Mouse (Mus musculus): ENCODE data around the gene Lrrc56. TPM values are rescaled to one million over a fixed set of nuclear protein-coding genes. Genes with fewer than 3 reads are reported as not detected.

Gene Lrrc56
- polyA plus RNA-seq (2015; fragmentation: Nextera tagmentation; extraction: Ambion mirVana) = 8.3 and 9.5 TPM in 2 replicates

- peak; percentile 92 for ATAC-seq (ENCODE audit: low read depth)
- peaks cover 52% of the 10 kb centered on the region for H3K4me1 ChIP-seq (ENCODE audit: control insufficient read depth, low read depth, low read length)
Observed at GRCm38 (mm10) chr7:141193948-141194347, at the start of gene Lrrc56, which contains the start of gene Hras. Lrrc56 (plus strand) TSS chr7:141194157. Hras (minus strand) TSS chr7:141194005.

DNA sequence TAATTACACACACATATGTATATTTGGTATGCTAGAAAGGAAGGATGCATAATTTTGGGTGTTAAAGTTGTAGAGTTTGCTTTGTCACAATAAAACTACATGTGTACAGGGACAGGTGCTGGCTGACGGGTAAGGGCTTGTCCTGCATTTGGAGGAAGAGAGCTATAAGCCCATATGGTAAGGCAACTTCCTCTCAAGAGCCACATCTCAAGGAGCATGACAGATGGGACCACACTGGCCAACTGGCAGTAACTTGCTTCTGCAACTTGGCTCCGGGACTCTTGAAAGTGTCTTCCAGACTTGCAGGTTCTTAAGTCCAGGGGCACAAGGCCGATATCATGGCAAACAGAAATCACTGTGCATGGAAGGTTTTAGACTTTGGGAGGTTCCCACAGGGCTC, 49.3 kb upstream of the Lrrc56 start:
- Histone ChIP-seq H3K9ac (ENCODE audit: low read depth, low read length) (no peak overlapping the region), H3K4me1 (ENCODE audit: control insufficient read depth, low read depth, low read length) (peaks cover 63% of the 10 kb centered on the region), H3K4me3 (ENCODE audit: low read depth, low read length) (no peak overlapping the region), H3K27ac (ENCODE audit: low read length) (peak overlapping the region; percentile 18), H3K4me2 (ENCODE audit: low read depth, low read length) (no peak overlapping the region), H3K27me3 (ENCODE audit: control insufficient read depth, insufficient read depth, low read depth, low read length) (no peaks in the 10 kb centered on the region), H3K9me3 (replicated peaks; ENCODE audit: control insufficient read depth, low read length) (no peaks in the 10 kb centered on the region), H3K36me3 (ENCODE audit: control insufficient read depth, insufficient read depth) (peaks cover 63% of the 10 kb centered on the region)
- no peak for ATAC-seq (ENCODE audit: low read depth)
- 65% methylated on average over 3 of the region's 3 CpGs for WGBS (ENCODE audit: insufficient replicate concordance)

More at GRCm38 (mm10) chr7:141193948-141194347, at the start of gene Lrrc56, which contains the start of gene Hras:
- Histone ChIP-seq H3K4me3 (ENCODE audit: low read depth, low read length) (peak within 1 kb of the TSS; percentile 92), H3K9me3 (replicated peaks; ENCODE audit: control insufficient read depth, low read length) (no peaks in the 10 kb centered on the region), H3K27ac (ENCODE audit: low read length) (peak within 1 kb of the TSS; percentile 93), H3K9ac (ENCODE audit: low read depth, low read length) (peak within 1 kb of the TSS; percentile 91), H3K27me3 (ENCODE audit: control insufficient read depth, insufficient read depth, low read depth, low read length) (no peaks in the 10 kb centered on the region), H3K4me2 (ENCODE audit: low read depth, low read length) (peak within 1 kb of the TSS; percentile 99), H3K36me3 (ENCODE audit: control insufficient read depth, insufficient read depth) (peaks cover 30% of the 10 kb centered on the region)
- WGBS (ENCODE audit: insufficient replicate concordance) = under 1% methylated on average over 37 of the region's 39 CpGs

GRCm38 (mm10) chr7:141145403-141145802, 48.6 kb upstream of the Lrrc56 start:
- Histone ChIP-seq H3K27me3 (ENCODE audit: control insufficient read depth, insufficient read depth, low read depth, low read length) (no peaks in the 10 kb centered on the region), H3K9ac (ENCODE audit: low read depth, low read length) (no peak overlapping the region), H3K36me3 (ENCODE audit: control insufficient read depth, insufficient read depth) (peaks cover 65% of the 10 kb centered on the region), H3K27ac (ENCODE audit: low read length) (peak overlapping the region; percentile 69), H3K9me3 (replicated peaks; ENCODE audit: control insufficient read depth, low read length) (no peaks in the 10 kb centered on the region), H3K4me3 (ENCODE audit: low read depth, low read length) (no peak overlapping the region), H3K4me2 (ENCODE audit: low read depth, low read length) (no peak overlapping the region), H3K4me1 (ENCODE audit: control insufficient read depth, low read depth, low read length) (peaks cover 58% of the 10 kb centered on the region)
- WGBS (ENCODE audit: insufficient replicate concordance) = 48% methylated on average over 1 of the region's 1 CpGs
- ATAC-seq (ENCODE audit: low read depth) = peak; percentile 16; the same call in 1 of the 2 replicates

GRCm38 (mm10) chr7:141146043-141146595, 47.8 kb upstream of the Lrrc56 start:
- no peaks in the 10 kb centered on the region for H3K9me3 ChIP-seq (replicated peaks; ENCODE audit: control insufficient read depth, low read length)
- peak; percentile 84 for ATAC-seq (ENCODE audit: low read depth)
- H3K27me3 ChIP-seq (ENCODE audit: control insufficient read depth, insufficient read depth, low read depth, low read length) = no peaks in the 10 kb centered on the region
- 62% methylated on average over 12 of the region's 12 CpGs for WGBS (ENCODE audit: insufficient replicate concordance)
- peak overlapping the region; percentile 69 for H3K27ac ChIP-seq (ENCODE audit: low read length)
- H3K36me3 ChIP-seq (ENCODE audit: control insufficient read depth, insufficient read depth) = peaks cover 71% of the 10 kb centered on the region
- H3K4me2 ChIP-seq (ENCODE audit: low read depth, low read length) = peak overlapping the region; percentile 28
- no peak overlapping the region for H3K9ac ChIP-seq (ENCODE audit: low read depth, low read length)
- H3K4me3 ChIP-seq (ENCODE audit: low read depth, low read length) = no peak overlapping the region; the same call in 1 of the 2 replicates
- H3K4me1 ChIP-seq (ENCODE audit: control insufficient read depth, low read depth, low read length) = peaks cover 57% of the 10 kb centered on the region

GRCm38 (mm10) chr7:141147044-141147443, 46.9 kb upstream of the Lrrc56 start:
- Histone ChIP-seq H3K4me2 (ENCODE audit: low read depth, low read length) (peak overlapping the region; percentile 28; the same call in 1 of the 2 replicates), H3K4me3 (ENCODE audit: low read depth, low read length) (no peak overlapping the region), H3K9ac (ENCODE audit: low read depth, low read length) (0 out of 2 replicates have a peak overlapping the region, but pooled peaks have one; percentile 5), H3K4me1 (ENCODE audit: control insufficient read depth, low read depth, low read length) (peaks cover 49% of the 10 kb centered on the region), H3K36me3 (ENCODE audit: control insufficient read depth, insufficient read depth) (peaks cover 76% of the 10 kb centered on the region), H3K27me3 (ENCODE audit: control insufficient read depth, insufficient read depth, low read depth, low read length) (no peaks in the 10 kb centered on the region), H3K27ac (ENCODE audit: low read length) (peak overlapping the region; percentile 50), H3K9me3 (replicated peaks; ENCODE audit: control insufficient read depth, low read length) (no peaks in the 10 kb centered on the region)
- WGBS (ENCODE audit: insufficient replicate concordance) = 59% methylated on average over 6 of the region's 6 CpGs
- no peak for ATAC-seq (ENCODE audit: low read depth)

DNA sequence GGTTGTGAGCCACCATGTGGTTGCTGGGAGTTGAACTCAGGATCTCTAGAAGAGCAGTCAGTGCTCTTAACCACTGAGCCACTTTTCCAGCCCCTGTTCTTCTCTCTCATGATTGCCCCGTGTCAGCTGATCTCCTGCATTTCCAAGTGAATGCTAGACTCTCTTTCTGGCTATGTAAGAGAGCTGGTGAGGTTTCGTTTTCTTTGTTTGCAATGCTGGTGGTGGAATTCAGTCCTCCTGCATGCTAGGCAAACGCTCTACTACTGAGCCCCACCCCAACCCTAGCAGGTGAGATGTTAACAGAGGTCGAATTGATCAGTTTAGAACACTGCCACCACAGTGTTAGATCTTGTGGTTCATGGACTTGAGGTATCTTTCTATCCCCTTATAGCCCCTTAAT, 45.3 kb upstream of the Lrrc56 start:
- Histone ChIP-seq H3K9ac (ENCODE audit: low read depth, low read length) (no peak overlapping the region), H3K4me1 (ENCODE audit: control insufficient read depth, low read depth, low read length) (peaks cover 37% of the 10 kb centered on the region), H3K27ac (ENCODE audit: low read length) (no peak overlapping the region), H3K27me3 (ENCODE audit: control insufficient read depth, insufficient read depth, low read depth, low read length) (no peaks in the 10 kb centered on the region), H3K36me3 (ENCODE audit: control insufficient read depth, insufficient read depth) (peaks cover 73% of the 10 kb centered on the region), H3K4me3 (ENCODE audit: low read depth, low read length) (no peak overlapping the region), H3K4me2 (ENCODE audit: low read depth, low read length) (no peak overlapping the region), H3K9me3 (replicated peaks; ENCODE audit: control insufficient read depth, low read length) (no peaks in the 10 kb centered on the region)
- WGBS (ENCODE audit: insufficient replicate concordance) = 65% methylated on average over 4 of the region's 4 CpGs
- no peak for ATAC-seq (ENCODE audit: low read depth)

DNA sequence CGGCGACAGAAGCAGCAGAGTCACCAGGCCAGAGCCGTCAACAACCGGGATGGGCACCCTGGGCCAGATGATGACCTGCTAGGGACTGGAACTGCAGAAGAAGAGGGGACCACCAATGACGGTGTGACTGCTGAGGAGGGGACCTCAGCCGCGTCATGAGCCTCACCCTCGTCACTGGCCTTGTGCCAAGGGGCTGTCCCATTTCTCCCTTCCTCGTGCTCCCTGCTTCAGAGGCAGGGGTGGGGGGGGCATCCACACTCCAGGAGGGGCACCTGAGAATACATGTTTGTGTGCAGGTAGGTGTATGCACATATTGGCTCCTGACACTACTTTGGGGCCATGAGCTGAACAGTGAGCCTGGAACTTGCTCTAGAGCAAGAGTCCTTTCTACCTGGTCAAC, 38.6 kb upstream of the Lrrc56 start:
- peaks cover 83% of the 10 kb centered on the region for H3K36me3 ChIP-seq (ENCODE audit: control insufficient read depth, insufficient read depth)
- no peak overlapping the region for H3K4me3 ChIP-seq (ENCODE audit: low read depth, low read length)
- H3K4me2 ChIP-seq (ENCODE audit: low read depth, low read length) = no peak overlapping the region
- no peaks in the 10 kb centered on the region for H3K9me3 ChIP-seq (replicated peaks; ENCODE audit: control insufficient read depth, low read length)
- WGBS (ENCODE audit: insufficient replicate concordance) = 89% methylated on average over 9 of the region's 9 CpGs
- H3K27ac ChIP-seq (ENCODE audit: low read length) = no peak overlapping the region
- no peaks in the 10 kb centered on the region for H3K27me3 ChIP-seq (ENCODE audit: control insufficient read depth, insufficient read depth, low read depth, low read length)
- no peak overlapping the region for H3K9ac ChIP-seq (ENCODE audit: low read depth, low read length)
- ATAC-seq (ENCODE audit: low read depth) = 0 out of 2 replicates have a peak, but pooled peaks have one; percentile 5
- no peaks in the 10 kb centered on the region for H3K4me1 ChIP-seq (ENCODE audit: control insufficient read depth, low read depth, low read length)

- WGBS (ENCODE audit: insufficient replicate concordance) = 87% methylated on average over 7 of the region's 7 CpGs
- ATAC-seq (ENCODE audit: low read depth) = no peak
- peaks cover 25% of the 10 kb centered on the region for H3K4me1 ChIP-seq (ENCODE audit: control insufficient read depth, low read depth, low read length)
- no peaks in the 10 kb centered on the region for H3K27me3 ChIP-seq (ENCODE audit: control insufficient read depth, insufficient read depth, low read depth, low read length)
- no peak overlapping the region for H3K27ac ChIP-seq (ENCODE audit: low read length)
- no peaks in the 10 kb centered on the region for H3K9me3 ChIP-seq (replicated peaks; ENCODE audit: control insufficient read depth, low read length)
- no peak overlapping the region for H3K9ac ChIP-seq (ENCODE audit: low read depth, low read length)
- peaks cover 26% of the 10 kb centered on the region for H3K36me3 ChIP-seq (ENCODE audit: control insufficient read depth, insufficient read depth)
- H3K4me2 ChIP-seq (ENCODE audit: low read depth, low read length) = no peak overlapping the region
- H3K4me3 ChIP-seq (ENCODE audit: low read depth, low read length) = no peak overlapping the region
Observed at GRCm38 (mm10) chr7:141164397-141164796, 29.6 kb upstream of the Lrrc56 start.

DNA sequence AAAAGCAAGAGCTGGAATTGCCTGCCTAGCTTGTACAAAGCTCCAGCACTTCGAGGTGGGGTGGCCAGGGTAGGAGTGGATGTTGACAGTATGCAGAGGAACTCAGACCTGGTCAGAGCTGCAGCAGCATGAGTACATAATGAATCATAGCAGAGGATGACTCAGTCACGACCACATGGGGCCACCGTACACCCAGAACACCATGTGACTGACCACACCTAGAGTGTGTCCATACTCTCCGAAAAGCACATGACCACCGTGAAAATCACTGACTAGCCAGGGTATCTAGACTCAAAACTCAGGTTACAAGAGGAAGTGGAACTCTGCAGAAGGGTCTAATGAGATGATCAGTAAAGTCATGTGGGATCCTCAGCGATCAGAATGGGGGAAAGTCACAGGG, 29.1 kb upstream of the Lrrc56 start:
- no peak overlapping the region for H3K27ac ChIP-seq (ENCODE audit: low read length)
- H3K4me1 ChIP-seq (ENCODE audit: control insufficient read depth, low read depth, low read length) = peaks cover 30% of the 10 kb centered on the region
- H3K27me3 ChIP-seq (ENCODE audit: control insufficient read depth, insufficient read depth, low read depth, low read length) = no peaks in the 10 kb centered on the region
- H3K4me3 ChIP-seq (ENCODE audit: low read depth, low read length) = no peak overlapping the region
- ATAC-seq (ENCODE audit: low read depth) = no peak
- no peaks in the 10 kb centered on the region for H3K9me3 ChIP-seq (replicated peaks; ENCODE audit: control insufficient read depth, low read length)
- peaks cover 22% of the 10 kb centered on the region for H3K36me3 ChIP-seq (ENCODE audit: control insufficient read depth, insufficient read depth)
- no peak overlapping the region for H3K9ac ChIP-seq (ENCODE audit: low read depth, low read length)
- WGBS (ENCODE audit: insufficient replicate concordance) = 64% methylated on average over 6 of the region's 6 CpGs
- H3K4me2 ChIP-seq (ENCODE audit: low read depth, low read length) = no peak overlapping the region
